In the genomic region with DNA sequence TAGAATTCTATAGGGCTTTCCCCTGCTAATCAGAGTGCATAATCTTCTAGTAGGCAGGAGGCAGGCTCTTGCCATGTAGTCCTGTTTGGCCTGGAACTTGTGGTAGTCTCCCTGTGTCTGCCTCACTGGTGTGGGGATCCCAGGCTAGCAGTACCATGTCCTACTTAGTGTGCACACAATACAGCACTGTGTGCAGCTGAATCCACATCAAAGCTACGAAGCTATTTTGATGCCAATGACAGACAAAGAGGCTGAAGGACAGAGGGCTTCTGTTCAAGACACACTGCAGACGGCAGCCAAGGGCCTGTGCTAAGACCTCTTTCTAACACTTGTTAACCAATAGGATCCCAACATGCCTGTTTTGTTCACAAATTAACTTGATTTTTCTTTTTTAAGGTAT, we compare ENCODE assay signal across 12 mouse cellular contexts. TPM values are rescaled to one million over a fixed set of nuclear protein-coding genes. Genes with fewer than 3 reads are reported as not detected.
DNase-seq lines count a peak whose midpoint lies in the region; ATAC-seq and TF ChIP-seq lines count a peak whose summit lies in the region.
"Had no signal": no experiment of that assay in that cellular context is flagged by ENCODE, and none has a peak within 500 bp of the region (broad histone marks: within the 10 kb centered on the region; RNA-seq: fewer than 3 reads in every experiment).

No protein-coding gene starts in this region.

- no peaks in the 10 kb centered on the region for H3K9me3 ChIP-seq in embryonic facial prominence, embryonic 14.5 days (ENCODE audit: control insufficient read depth, low read length)
- H3K9me3 ChIP-seq in embryonic facial prominence, embryonic 10.5 days, result no peaks in the 10 kb centered on the region
- no peaks in the 10 kb centered on the region for H3K9me3 ChIP-seq in midbrain, embryonic 11.5 days (ENCODE audit: control insufficient read depth, low read length)
- no peaks in the 10 kb centered on the region for H3K9me3 ChIP-seq in midbrain, embryonic 10.5 days (replicated peaks)
- H3K9me3 ChIP-seq in midbrain, embryonic 15.5 days, result no peaks in the 10 kb centered on the region
- H3K9me3 ChIP-seq in heart, embryonic 11.5 days (replicated peaks; ENCODE audit: control insufficient read depth, low read length), result no peaks in the 10 kb centered on the region
- H3K9me3 ChIP-seq: embryonic facial prominence, embryonic 12.5 days; G1E had no signal

- WGBS in embryonic facial prominence, embryonic 14.5 days, result 55% methylated on average over 2 of the region's 2 CpGs
- 52% methylated on average over 2 of the region's 2 CpGs for WGBS in embryonic facial prominence, embryonic 10.5 days
- WGBS in midbrain, embryonic 11.5 days, result 68% methylated on average over 2 of the region's 2 CpGs
- 69% methylated on average over 2 of the region's 2 CpGs for WGBS in midbrain, embryonic 10.5 days
- 45% methylated on average over 2 of the region's 2 CpGs for WGBS in midbrain, embryonic 15.5 days
- 65% methylated on average over 2 of the region's 2 CpGs for WGBS in heart, embryonic 11.5 days (ENCODE audit: insufficient replicate concordance)

- no peak overlapping the region for H3K4me3 ChIP-seq in embryonic facial prominence, embryonic 14.5 days (ENCODE audit: low read depth, low read length)
- no peak overlapping the region for H3K4me3 ChIP-seq in embryonic facial prominence, embryonic 10.5 days
- no peak overlapping the region for H3K4me3 ChIP-seq in midbrain, embryonic 11.5 days (ENCODE audit: low read depth, low read length)
- H3K4me3 ChIP-seq in midbrain, embryonic 10.5 days, result no peak overlapping the region
- H3K4me3 ChIP-seq in layer of hippocampus, adult 2 months, result no peak overlapping the region
- H3K4me3 ChIP-seq in midbrain, embryonic 15.5 days, result no peak overlapping the region
- H3K4me3 ChIP-seq in heart, embryonic 11.5 days (ENCODE audit: low read depth, low read length), result no peak overlapping the region
- H3K4me3 ChIP-seq: embryonic facial prominence, embryonic 12.5 days had no signal

- no peaks in the 10 kb centered on the region for H3K27me3 ChIP-seq in embryonic facial prominence, embryonic 14.5 days (replicated peaks; ENCODE audit: control insufficient read depth, insufficient read depth, low read length)
- H3K27me3 ChIP-seq in embryonic facial prominence, embryonic 10.5 days (replicated peaks; ENCODE audit: low read depth, poor library complexity, severe bottlenecking), result no peaks in the 10 kb centered on the region
- H3K27me3 ChIP-seq in midbrain, embryonic 11.5 days (ENCODE audit: control insufficient read depth, insufficient read depth, low read length), result no peaks in the 10 kb centered on the region
- no peaks in the 10 kb centered on the region for H3K27me3 ChIP-seq in midbrain, embryonic 10.5 days (ENCODE audit: low read depth, poor library complexity, severe bottlenecking)
- no peaks in the 10 kb centered on the region for H3K27me3 ChIP-seq in midbrain, embryonic 15.5 days (replicated peaks)
- no peaks in the 10 kb centered on the region for H3K27me3 ChIP-seq in heart, embryonic 11.5 days (ENCODE audit: control insufficient read depth, insufficient read depth, low read length)
- H3K27me3 ChIP-seq: embryonic facial prominence, embryonic 12.5 days had no signal

- 0 out of 2 replicates have a peak, but pooled peaks cover 3% of the 10 kb centered on the region for H3K36me3 ChIP-seq in embryonic facial prominence, embryonic 14.5 days (ENCODE audit: control insufficient read depth, insufficient read depth, low read length)
- H3K36me3 ChIP-seq in embryonic facial prominence, embryonic 10.5 days (replicated peaks), result peaks cover 10% of the 10 kb centered on the region
- peaks cover 2% of the 10 kb centered on the region; the same call in 1 of the 2 replicates for H3K36me3 ChIP-seq in midbrain, embryonic 11.5 days (ENCODE audit: control insufficient read depth, insufficient read depth, low read length)
- H3K36me3 ChIP-seq in midbrain, embryonic 10.5 days, result peaks cover 12% of the 10 kb centered on the region
- peaks cover 6% of the 10 kb centered on the region for H3K36me3 ChIP-seq in midbrain, embryonic 15.5 days (replicated peaks)
- H3K36me3 ChIP-seq in heart, embryonic 11.5 days (ENCODE audit: control insufficient read depth, insufficient read depth, low read length), result no peaks in the 10 kb centered on the region; the same call in 1 of the 2 replicates

- TF ChIP-seq CTCF in layer of hippocampus, adult 2 months (conservative IDR thresholded peaks at IDR 0.05), result no peak

- peak; percentile 5; the same call in 1 of the 2 replicates for ATAC-seq in embryonic facial prominence, embryonic 14.5 days (ENCODE audit: low read depth)
- peak; percentile 43; the same call in 1 of the 2 replicates for ATAC-seq in midbrain, embryonic 11.5 days (ENCODE audit: low FRiP score)
- peak; percentile 61 for ATAC-seq in midbrain, embryonic 15.5 days (replicated peaks)
- ATAC-seq in heart, embryonic 11.5 days (replicated peaks; ENCODE audit: insufficient number of reproducible peaks, low FRiP score, low TSS enrichment), result no peak

- H3K4me1 ChIP-seq in embryonic facial prominence, embryonic 14.5 days (ENCODE audit: control insufficient read depth, insufficient read depth, low read length), result no peaks in the 10 kb centered on the region
- H3K4me1 ChIP-seq in embryonic facial prominence, embryonic 10.5 days, result no peaks in the 10 kb centered on the region
- no peaks in the 10 kb centered on the region for H3K4me1 ChIP-seq in midbrain, embryonic 11.5 days (ENCODE audit: control insufficient read depth, insufficient read depth, low read length)
- no peaks in the 10 kb centered on the region for H3K4me1 ChIP-seq in midbrain, embryonic 10.5 days
- no peaks in the 10 kb centered on the region for H3K4me1 ChIP-seq in midbrain, embryonic 15.5 days
- no peaks in the 10 kb centered on the region for H3K4me1 ChIP-seq in heart, embryonic 11.5 days (ENCODE audit: control insufficient read depth, insufficient read depth, low read length)
- H3K4me1 ChIP-seq: embryonic facial prominence, embryonic 12.5 days had no signal

- H3K4me2 ChIP-seq in embryonic facial prominence, embryonic 14.5 days (ENCODE audit: low read depth, low read length), result no peak overlapping the region
- H3K4me2 ChIP-seq in midbrain, embryonic 11.5 days, result no peak overlapping the region
- no peak overlapping the region for H3K4me2 ChIP-seq in midbrain, embryonic 15.5 days
- H3K4me2 ChIP-seq in heart, embryonic 11.5 days, result no peak overlapping the region
- H3K4me2 ChIP-seq: embryonic facial prominence, embryonic 12.5 days; liver, embryonic 11.5 days had no signal

- H3K27ac ChIP-seq in embryonic facial prominence, embryonic 14.5 days (replicated peaks; ENCODE audit: low read depth, low read length), result no peak overlapping the region
- no peak overlapping the region for H3K27ac ChIP-seq in embryonic facial prominence, embryonic 10.5 days (replicated peaks)
- no peak overlapping the region for H3K27ac ChIP-seq in midbrain, embryonic 11.5 days (ENCODE audit: low read depth, low read length)
- H3K27ac ChIP-seq in midbrain, embryonic 10.5 days (replicated peaks), result no peak overlapping the region
- peak overlapping the region; percentile 92 for H3K27ac ChIP-seq in layer of hippocampus, adult 2 months
- H3K27ac ChIP-seq in midbrain, embryonic 15.5 days, result 0 out of 2 replicates have a peak overlapping the region, but pooled peaks have one; percentile 15
- H3K27ac ChIP-seq in heart, embryonic 11.5 days (ENCODE audit: low read depth, low read length), result no peak overlapping the region
- H3K27ac ChIP-seq: embryonic facial prominence, embryonic 12.5 days had no signal

- H3K9ac ChIP-seq in embryonic facial prominence, embryonic 14.5 days (ENCODE audit: low read depth, low read length), result no peak overlapping the region
- H3K9ac ChIP-seq in midbrain, embryonic 11.5 days (ENCODE audit: low read length), result no peak overlapping the region
- H3K9ac ChIP-seq in midbrain, embryonic 15.5 days, result no peak overlapping the region
- H3K9ac ChIP-seq in heart, embryonic 11.5 days (ENCODE audit: low read depth, low read length), result no peak overlapping the region
- H3K9ac ChIP-seq: embryonic facial prominence, embryonic 12.5 days had no signal

- DNase-seq in embryonic facial prominence, embryonic 14.5 days (ENCODE audit: low spot score), result peak; percentile 11
- no peak for DNase-seq in embryonic facial prominence, embryonic 10.5 days (ENCODE audit: low spot score)
- no peak for DNase-seq in midbrain, embryonic 11.5 days (ENCODE audit: low spot score, missing footprints)
- DNase-seq in midbrain, embryonic 10.5 days (ENCODE audit: low spot score), result no peak
- DNase-seq in layer of hippocampus, adult 2 months (ENCODE audit: low spot score in 2 of 2), result peak in 1 of 2 experiments; percentile 63
- DNase-seq in B cell, adult 2 months, result no peak
- DNase-seq: heart, postnatal 14 days had no signal

RNA-seq across cellular contexts. Expression of gene Mrs2, which starts 34.7 kb away (rescaled TPM):
- polyA plus RNA-seq in embryonic facial prominence, embryonic 14.5 days (2014; fragmentation: Nextera tagmentation; extraction: Ambion mirVana), result 18.7 and 25.3 TPM in 2 replicates
- 18.2 and 20.2 TPM in 2 replicates for polyA plus RNA-seq in embryonic facial prominence, embryonic 10.5 days (2016; fragmentation: Nextera tagmentation; extraction: Ambion mirVana)
- polyA plus RNA-seq in midbrain, embryonic 11.5 days (2014; fragmentation: Nextera tagmentation; extraction: Ambion mirVana), result 24.3 and 31.9 TPM in 2 replicates
- polyA plus RNA-seq in midbrain, embryonic 10.5 days (2016; fragmentation: Nextera tagmentation; extraction: Ambion mirVana), result 15.0 and 19.7 TPM in 2 replicates
- 10 to 100 TPM; 56.5 to 67.1 TPM for total RNA-seq in layer of hippocampus, adult 2 months (2021)
- polyA plus RNA-seq in midbrain, embryonic 15.5 days (2015; fragmentation: Nextera tagmentation; extraction: Ambion mirVana), result 17.3 and 18.9 TPM in 2 replicates
- polyA plus RNA-seq in heart, embryonic 11.5 days (2014; fragmentation: Nextera tagmentation; extraction: Ambion mirVana), result 20.1 and 21.1 TPM in 2 replicates

RNA-seq across cellular contexts. Expression of gene Gpld1, which starts 42.5 kb away (rescaled TPM):
- polyA plus RNA-seq in embryonic facial prominence, embryonic 14.5 days (2014; fragmentation: Nextera tagmentation; extraction: Ambion mirVana), result 1.7 and 2.2 TPM in 2 replicates
- 0.23 and 0.79 TPM in 2 replicates for polyA plus RNA-seq in embryonic facial prominence, embryonic 10.5 days (2016; fragmentation: Nextera tagmentation; extraction: Ambion mirVana)
- polyA plus RNA-seq in midbrain, embryonic 11.5 days (2014; fragmentation: Nextera tagmentation; extraction: Ambion mirVana), result 0.23 and 0.47 TPM in 2 replicates
- polyA plus RNA-seq in midbrain, embryonic 10.5 days (2016; fragmentation: Nextera tagmentation; extraction: Ambion mirVana), result 0.21 TPM in 2 replicates
- total RNA-seq in layer of hippocampus, adult 2 months (2021), result 10 to 100 TPM; 19.4 to 21.7 TPM
- 2.0 and 3.0 TPM in 2 replicates for polyA plus RNA-seq in midbrain, embryonic 15.5 days (2015; fragmentation: Nextera tagmentation; extraction: Ambion mirVana)
- 0.11 and 0.42 TPM in 2 replicates for polyA plus RNA-seq in heart, embryonic 11.5 days (2014; fragmentation: Nextera tagmentation; extraction: Ambion mirVana)

RNA-seq across cellular contexts. Expression of gene Aldh5a1, which starts 48.0 kb away (rescaled TPM):
- 4.3 and 5.6 TPM in 2 replicates for polyA plus RNA-seq in embryonic facial prominence, embryonic 14.5 days (2014; fragmentation: Nextera tagmentation; extraction: Ambion mirVana)
- polyA plus RNA-seq in embryonic facial prominence, embryonic 10.5 days (2016; fragmentation: Nextera tagmentation; extraction: Ambion mirVana), result 5.6 and 6.0 TPM in 2 replicates
- 8.6 and 9.1 TPM in 2 replicates for polyA plus RNA-seq in midbrain, embryonic 11.5 days (2014; fragmentation: Nextera tagmentation; extraction: Ambion mirVana)
- polyA plus RNA-seq in midbrain, embryonic 10.5 days (2016; fragmentation: Nextera tagmentation; extraction: Ambion mirVana), result 7.1 and 8.2 TPM in 2 replicates
- total RNA-seq in layer of hippocampus, adult 2 months (2021), result 10 to 100 TPM; 63.0 to 64.3 TPM
- 12.5 and 12.6 TPM in 2 replicates for polyA plus RNA-seq in midbrain, embryonic 15.5 days (2015; fragmentation: Nextera tagmentation; extraction: Ambion mirVana)
- 7.9 and 8.1 TPM in 2 replicates for polyA plus RNA-seq in heart, embryonic 11.5 days (2014; fragmentation: Nextera tagmentation; extraction: Ambion mirVana)
- polyA plus RNA-seq: G1E had no signal

Comparison
In these comparisons a context has a peak if more than half of its experiments do, and no peak if none do; other contexts are left out.
1. H3K27ac ChIP-seq: peak in layer of hippocampus, adult 2 months (single experiment) and midbrain, embryonic 15.5 days (single experiment); none in embryonic facial prominence, embryonic 14.5 days (single experiment), embryonic facial prominence, embryonic 10.5 days (single experiment), midbrain, embryonic 11.5 days (single experiment), midbrain, embryonic 10.5 days (single experiment) and heart, embryonic 11.5 days (single experiment).